Mouse (Mus musculus) MEL (cell line): ENCODE measurements at regions not wholly inside any gene's neighbourhood (a gene's known extent, or its start where the extent isn't known, plus 50 kb on each side); places are given as distances from the start of the nearest gene placed in this dataset.

Experiments
- DNase-seq: peaks from one replicate; pipeline ENCODE4 v3.0.0; 2011; ENCODE audit warnings: low read depth, low spot score
- H3K27ac ChIP-seq: 2 replicates; pipeline ENCODE4 v1.5.1; 2012; ENCODE audit warnings: low read depth, mild to moderate bottlenecking, control low read depth, low read length, moderate library complexity; ENCODE audit not compliant: control insufficient read depth
- H3K27me3 ChIP-seq, 2 experiments: fragments of 150-350 bp in 1 of 2; sonication (generic) in 1 of 2; 2 replicates each; pipeline ENCODE4 v1.6.1; 2012; ENCODE audit warnings: low read length in 2 of 2, mild to moderate bottlenecking in 2 of 2, improper control_type of control experiment in 1 of 2, moderate library complexity in 1 of 2; ENCODE audit not compliant: insufficient read depth in 2 of 2, control insufficient read depth in 1 of 2
- H3K36me3 ChIP-seq, 2 experiments: 2 replicates each; pipeline ENCODE4 v1.6.1; 2012 to 2014; ENCODE audit warnings: low read length in 2 of 2, improper control_type of control experiment in 1 of 2, inconsistent platforms in 1 of 2, mild to moderate bottlenecking in 1 of 2; ENCODE audit not compliant: insufficient read depth in 2 of 2, control insufficient read depth in 1 of 2
- H3K4me1 ChIP-seq, 2 experiments: fragments of 150-350 bp in 1 of 2; sonication (generic) in 1 of 2; 2 replicates each; pipeline ENCODE4 v1.6.1; 2012; ENCODE audit warnings: low read length in 2 of 2, improper control_type of control experiment in 1 of 2, mild to moderate bottlenecking in 1 of 2; ENCODE audit not compliant: insufficient read depth in 2 of 2, control insufficient read depth in 1 of 2
- H3K4me3 ChIP-seq, 2 experiments: fragments of 150-350 bp in 1 of 2; sonication (generic) in 1 of 2; 2 replicates each; pipeline ENCODE4 v1.5.1; 2012; ENCODE audit warnings: low read depth in 2 of 2, low read length in 2 of 2, mild to moderate bottlenecking in 2 of 2, moderate library complexity in 2 of 2, control low read depth in 1 of 2, improper control_type of control experiment in 1 of 2; ENCODE audit not compliant: control insufficient read depth in 1 of 2, insufficient read depth in 1 of 2
- H3K79me2 ChIP-seq: 2 replicates; pipeline ENCODE4 v1.6.1; 2012; ENCODE audit warnings: mild to moderate bottlenecking, low read length, moderate library complexity; ENCODE audit not compliant: control insufficient read depth, poor library complexity, insufficient read depth
- H3K9ac ChIP-seq: 2 replicates; pipeline ENCODE4 v1.6.1; 2012; ENCODE audit warnings: low read depth, mild to moderate bottlenecking, control low read depth, low read length, moderate library complexity; ENCODE audit not compliant: control insufficient read depth, poor library complexity, severe bottlenecking
- H3K9me3 ChIP-seq: fragments of 150-350 bp; sonication (generic); replicated peaks from 2 replicates; pipeline ENCODE4 v1.6.1; 2012; ENCODE audit warnings: mild to moderate bottlenecking, low read length, improper control_type of control experiment, moderate library complexity; ENCODE audit not compliant: insufficient read depth
- CHD1 ChIP-seq: IDR thresholded peaks from 2 replicates; pipeline ENCODE4 v1.6.1; 2012; ENCODE audit warnings: low read depth, mild to moderate bottlenecking, inconsistent platforms, low read length, improper control_type of control experiment
- ELF1 ChIP-seq: IDR thresholded peaks from 2 replicates; pipeline ENCODE4 v1.6.1; 2014; ENCODE audit warnings: low read depth, mild to moderate bottlenecking, inconsistent platforms, low read length, improper control_type of control experiment, moderate library complexity
- ETS1 ChIP-seq: IDR thresholded peaks from 2 replicates; pipeline ENCODE4 v1.6.1; 2012; ENCODE audit warnings: low read depth, mild to moderate bottlenecking, inconsistent platforms, low read length, improper control_type of control experiment, moderate library complexity
- HCFC1 ChIP-seq: IDR thresholded peaks from 2 replicates; pipeline ENCODE4 v1.6.1; 2012; ENCODE audit warnings: low read depth, mild to moderate bottlenecking, inconsistent platforms, low read length, improper control_type of control experiment, moderate library complexity
- JUND ChIP-seq: IDR thresholded peaks from 2 replicates; pipeline ENCODE4 v1.6.1; 2011; ENCODE audit warnings: low read depth, mild to moderate bottlenecking, improper control_type of control experiment, low read length
- MAFK ChIP-seq: IDR thresholded peaks from 2 replicates; pipeline ENCODE4 v1.6.1; 2011; ENCODE audit warnings: low read depth, mild to moderate bottlenecking, low read length, improper control_type of control experiment, borderline replicate concordance
- MAZ ChIP-seq: IDR thresholded peaks from 2 replicates; pipeline ENCODE4 v1.6.1; 2012; ENCODE audit warnings: low read depth, mild to moderate bottlenecking, inconsistent platforms, low read length, improper control_type of control experiment
- MEF2A ChIP-seq: IDR thresholded peaks from 2 replicates; pipeline ENCODE4 v1.6.1; 2014; ENCODE audit warnings: low read depth, mild to moderate bottlenecking, inconsistent platforms, low read length, improper control_type of control experiment; ENCODE audit not compliant: poor library complexity, insufficient replicate concordance, severe bottlenecking; ENCODE audit errors: extremely low read depth
- MYB ChIP-seq: IDR thresholded peaks from 2 replicates; pipeline ENCODE4 v1.6.1; 2011; ENCODE audit warnings: mild to moderate bottlenecking, low read depth, low read length, improper control_type of control experiment
- MYC ChIP-seq: IDR thresholded peaks from 2 replicates; pipeline ENCODE4 v1.6.1; 2011; ENCODE audit warnings: low read depth, mild to moderate bottlenecking, low read length, improper control_type of control experiment, moderate library complexity
- POLR2AphosphoS5 ChIP-seq: IDR thresholded peaks from 2 replicates; pipeline ENCODE4 v1.6.1; 2012; ENCODE audit warnings: low read depth, borderline replicate concordance, mild to moderate bottlenecking, inconsistent platforms, low read length, moderate library complexity, mixed read lengths
- RAD21 ChIP-seq: IDR thresholded peaks from 2 replicates; pipeline ENCODE4 v1.6.1; 2011; ENCODE audit warnings: mild to moderate bottlenecking, low read depth, low read length, improper control_type of control experiment
- SIN3A ChIP-seq: IDR thresholded peaks from 2 replicates; pipeline ENCODE4 v1.6.1; 2012; ENCODE audit warnings: low read length, improper control_type of control experiment, inconsistent platforms
- SMC3 ChIP-seq: IDR thresholded peaks from 2 replicates; pipeline ENCODE4 v1.6.1; 2011; ENCODE audit warnings: low read depth, low read length, improper control_type of control experiment
- TBP ChIP-seq: IDR thresholded peaks from 2 replicates; pipeline ENCODE4 v1.8.0; 2011; ENCODE audit warnings: low read depth, low read length, improper control_type of control experiment
- UBTF ChIP-seq: IDR thresholded peaks from 2 replicates; pipeline ENCODE4 v1.6.1; 2012; ENCODE audit warnings: low read depth, mild to moderate bottlenecking, inconsistent platforms, low read length, improper control_type of control experiment, moderate library complexity, borderline replicate concordance; ENCODE audit not compliant: insufficient read depth
- ZC3H11A ChIP-seq: IDR thresholded peaks from 2 replicates; pipeline ENCODE4 v1.6.1; 2012; ENCODE audit warnings: low read depth, mild to moderate bottlenecking, inconsistent platforms, low read length, improper control_type of control experiment
- ZKSCAN1 ChIP-seq: IDR thresholded peaks from 2 replicates; pipeline ENCODE4 v1.6.1; 2012; ENCODE audit warnings: low read depth, mild to moderate bottlenecking, inconsistent platforms, low read length, improper control_type of control experiment, moderate library complexity

- no peak overlapping the region for H3K27ac ChIP-seq
- H3K36me3 ChIP-seq: 0 out of 4 replicates have a peak, but pooled peaks cover 0 to 2% of the 10 kb centered on the region in 2 experiments
- peaks cover 9% of the 10 kb centered on the region for H3K79me2 ChIP-seq
- no peak overlapping the region for H3K4me3 ChIP-seq
- H3K9ac ChIP-seq: no peak overlapping the region
- DNase-seq: no peak
- no peaks in the 10 kb centered on the region for H3K27me3 ChIP-seq
- no peaks in the 10 kb centered on the region for H3K9me3 ChIP-seq
- TF ChIP-seq RAD21: no peak
- no peak for TF ChIP-seq ZKSCAN1
- TF ChIP-seq HCFC1: no peak
- TF ChIP-seq TBP: no peak
- TF ChIP-seq ETS1: no peak
- no peak for TF ChIP-seq ZC3H11A
- no peak for TF ChIP-seq ELF1
- TF ChIP-seq MAFK: no peak
- TF ChIP-seq POLR2AphosphoS5: no peak
- TF ChIP-seq JUND: no peak
- TF ChIP-seq MEF2A: no peak
- TF ChIP-seq SMC3: no peak
- TF ChIP-seq UBTF: no peak
- TF ChIP-seq MAZ: no peak
- no peak for TF ChIP-seq MYC
- no peak for TF ChIP-seq SIN3A
- H3K4me1 ChIP-seq: no peaks in the 10 kb centered on the region; a peak in 1 of 4 replicates
Measured at GRCm38 (mm10) chr6:31129987-31130386, 171.1 kb upstream of the Klf14 start.

- no peaks in the 10 kb centered on the region; a peak in 1 of 4 replicates for H3K4me1 ChIP-seq
- no peak for TF ChIP-seq MYB
- no peak for TF ChIP-seq RAD21
- TF ChIP-seq TBP: no peak
- no peak for TF ChIP-seq MAFK
- TF ChIP-seq CHD1: no peak
- TF ChIP-seq, all 39 proteins: peak for 0
- H3K27me3 ChIP-seq: no peaks in the 10 kb centered on the region
- H3K27ac ChIP-seq: no peak overlapping the region
- H3K4me3 ChIP-seq: no peak overlapping the region
- no peak overlapping the region for H3K9ac ChIP-seq
- DNase-seq: no peak
- H3K36me3 ChIP-seq: 0 out of 4 replicates have a peak, but pooled peaks cover 0 to 2% of the 10 kb centered on the region in 2 experiments
- H3K79me2 ChIP-seq: peaks cover 5% of the 10 kb centered on the region
- no peaks in the 10 kb centered on the region for H3K9me3 ChIP-seq
Measured at GRCm38 (mm10) chr6:31130522-31130921, 171.6 kb upstream of the Klf14 start.
